ENCODE assay signal across 12 mouse cellular contexts in the genomic region with DNA sequence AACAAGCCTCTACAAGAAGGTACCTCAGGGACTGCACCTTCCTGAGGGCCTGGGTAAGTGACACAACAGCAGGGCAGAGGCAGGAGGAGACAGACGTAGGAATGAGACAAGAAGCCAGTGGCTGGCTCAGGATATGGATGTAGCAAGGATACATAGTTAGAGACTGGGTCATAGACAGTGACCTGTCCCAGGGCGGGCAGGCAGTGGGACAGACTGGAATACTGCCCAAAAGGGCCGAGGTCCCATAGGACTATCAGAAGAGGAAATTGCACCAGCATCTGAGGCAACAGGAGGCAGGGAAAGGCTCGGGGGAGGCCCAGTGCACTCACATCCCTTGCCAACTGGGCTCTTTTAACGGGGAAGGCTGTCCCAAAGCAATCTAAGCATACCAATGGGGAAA. TPM values are rescaled to one million over a fixed set of nuclear protein-coding genes. Genes with fewer than 3 reads are reported as not detected.
DNase-seq lines count a peak whose midpoint lies in the region; TF ChIP-seq lines count a peak whose summit lies in the region.
"Had no signal": no experiment of that assay in that cellular context is flagged by ENCODE, and none has a peak within 500 bp of the region (broad histone marks: within the 10 kb centered on the region; RNA-seq: fewer than 3 reads in every experiment).

No protein-coding gene starts in this region.

- H3K27me3 ChIP-seq in kidney, adult 2 months (replicated peaks; ENCODE audit: control insufficient read depth, insufficient read depth, low read length) = no peaks in the 10 kb centered on the region
- H3K27me3 ChIP-seq in embryonic facial prominence, embryonic 10.5 days (replicated peaks; ENCODE audit: low read depth, poor library complexity, severe bottlenecking) = no peaks in the 10 kb centered on the region
- H3K27me3 ChIP-seq in thymus, adult 2 months (ENCODE audit: control insufficient read depth, insufficient read depth, low read length) = no peaks in the 10 kb centered on the region
- H3K27me3 ChIP-seq: heart, embryonic 13.5 days; limb, embryonic 13.5 days had no signal

- intact Hi-C loops in heart, postnatal 25 days (cut with DNase I) = no loop called here

- no peak overlapping the region for H3K4me3 ChIP-seq in kidney, adult 2 months (ENCODE audit: insufficient read depth, low read depth, low read length)
- H3K4me3 ChIP-seq in brown adipose tissue, adult 24 weeks (ENCODE audit: insufficient read depth, low read depth, low read length) = no peak overlapping the region
- H3K4me3 ChIP-seq in embryonic facial prominence, embryonic 10.5 days = no peak overlapping the region
- no peak overlapping the region for H3K4me3 ChIP-seq in thymus, adult 2 months (ENCODE audit: control insufficient read depth, insufficient read depth, low read length)
- H3K4me3 ChIP-seq: heart, embryonic 13.5 days; limb, embryonic 13.5 days had no signal

- no peak overlapping the region for H3K27ac ChIP-seq in kidney, adult 2 months (ENCODE audit: insufficient read depth, low read depth, low read length)
- peak overlapping the region; percentile 63 for H3K27ac ChIP-seq in brown adipose tissue, adult 24 weeks (replicated peaks; ENCODE audit: low read depth, low read length)
- H3K27ac ChIP-seq in embryonic facial prominence, embryonic 10.5 days (replicated peaks) = no peak overlapping the region
- H3K27ac ChIP-seq in thymus, adult 2 months (ENCODE audit: control insufficient read depth, insufficient read depth, low read length) = no peak overlapping the region
- H3K27ac ChIP-seq: heart, embryonic 13.5 days; limb, embryonic 13.5 days had no signal

- no peaks in the 10 kb centered on the region for H3K9me3 ChIP-seq in embryonic facial prominence, embryonic 10.5 days
- H3K9me3 ChIP-seq: heart, embryonic 13.5 days; limb, embryonic 13.5 days had no signal

- TF ChIP-seq CTCF in kidney, adult 2 months (conservative IDR thresholded peaks at IDR 0.05; ENCODE audit: insufficient read depth, insufficient read length, low read depth, low read length) = no peak
- TF ChIP-seq CTCF in thymus, adult 2 months (IDR thresholded peaks at IDR 0.05; ENCODE audit: borderline replicate concordance, control insufficient read depth, extremely low read depth, insufficient read depth, low read length, poor library complexity) = no peak

- WGBS in kidney, adult 2 months = 56% methylated on average over 5 of the region's 5 CpGs
- WGBS in embryonic facial prominence, embryonic 10.5 days = 82% methylated on average over 5 of the region's 5 CpGs
- 91% methylated on average over 5 of the region's 5 CpGs for WGBS in thymus, adult 2 months

- DNase-seq in kidney, adult 2 months = peak; percentile 31
- DNase-seq in kidney, postnatal 4 days = no peak
- peak; percentile 35 to 85 for DNase-seq in adrenal gland, adult (ENCODE audit: inconsistent age in 2 of 2, low spot score in 1 of 2)
- DNase-seq in heart, postnatal 25 days (ENCODE audit: low spot score) = peak; percentile 15
- DNase-seq in embryonic facial prominence, embryonic 10.5 days (ENCODE audit: low spot score) = no peak
- DNase-seq in thymus, adult 2 months = no peak
- DNase-seq in right cerebral cortex, postnatal 25 days = no peak
- DNase-seq: layer of hippocampus, adult 9-11 months; thymus, postnatal 36 days had no signal

- no peak for TF ChIP-seq POLR2A in kidney, adult 2 months (IDR thresholded peaks at IDR 0.05; ENCODE audit: low read depth, low read length)
- TF ChIP-seq POLR2A in thymus, adult 2 months (IDR thresholded peaks at IDR 0.05; ENCODE audit: control insufficient read depth, extremely low read depth, insufficient read depth, low read length, poor library complexity) = no peak

- no peaks in the 10 kb centered on the region for H3K36me3 ChIP-seq in kidney, adult 2 months (ENCODE audit: control insufficient read depth, insufficient read depth, low read length)
- H3K36me3 ChIP-seq in embryonic facial prominence, embryonic 10.5 days (replicated peaks) = peaks cover 73% of the 10 kb centered on the region
- H3K36me3 ChIP-seq in thymus, adult 2 months (ENCODE audit: control insufficient read depth, insufficient read depth, low read length) = no peaks in the 10 kb centered on the region

- H3K4me1 ChIP-seq in kidney, adult 2 months (ENCODE audit: control insufficient read depth, insufficient read depth, low read length) = no peaks in the 10 kb centered on the region
- peaks cover 17% of the 10 kb centered on the region for H3K4me1 ChIP-seq in brown adipose tissue, adult 24 weeks (ENCODE audit: control insufficient read depth, insufficient read depth, insufficient read length, low read length)
- H3K4me1 ChIP-seq in embryonic facial prominence, embryonic 10.5 days = peaks cover 8% of the 10 kb centered on the region; the same call in 1 of the 2 replicates
- peaks cover 6% of the 10 kb centered on the region for H3K4me1 ChIP-seq in thymus, adult 2 months (replicated peaks; ENCODE audit: control insufficient read depth, insufficient read depth, low read length)
- H3K4me1 ChIP-seq: limb, embryonic 13.5 days had no signal

RNA-seq across cellular contexts. Expression of a gene that starts 36.6 kb away (rescaled TPM):
- 40.0 and 40.1 TPM in 2 replicates for polyA plus RNA-seq in kidney, adult 2 months (2012; rRNA removed)
- 19.0 and 20.3 TPM in 2 replicates for polyA plus RNA-seq in brown adipose tissue, adult 24 weeks (2012; ENCODE audit: insufficient read depth, insufficient read length, missing spikeins)
- total RNA-seq in heart, postnatal 25 days (2021) = 10 to 100 TPM; 28.4 to 28.7 TPM
- polyA plus RNA-seq in embryonic facial prominence, embryonic 10.5 days (2016; fragmentation: Nextera tagmentation; extraction: Ambion mirVana) = 51.5 and 56.7 TPM in 2 replicates
- 40.2 and 45.7 TPM in 2 replicates for polyA plus RNA-seq in thymus, adult 2 months (2012; rRNA removed)

RNA-seq across cellular contexts. Expression of a gene that starts 44.5 kb away (rescaled TPM):
- polyA plus RNA-seq in kidney, adult 2 months (2012; rRNA removed) = 212 and 233 TPM in 2 replicates
- polyA plus RNA-seq in brown adipose tissue, adult 24 weeks (2012; ENCODE audit: insufficient read depth, insufficient read length, missing spikeins) = 428 and 471 TPM in 2 replicates
- 100 to 1,000 TPM; 712 to 776 TPM for total RNA-seq in heart, postnatal 25 days (2021)
- 106 and 122 TPM in 2 replicates for polyA plus RNA-seq in embryonic facial prominence, embryonic 10.5 days (2016; fragmentation: Nextera tagmentation; extraction: Ambion mirVana)
- 159 and 161 TPM in 2 replicates for polyA plus RNA-seq in thymus, adult 2 months (2012; rRNA removed)

Comparison
In these comparisons a context has a peak if more than half of its experiments do, and no peak if none do; other contexts are left out.
1. DNase-seq: peak in kidney, adult 2 months (single experiment), adrenal gland, adult (2 of 2) and heart, postnatal 25 days (single experiment); none in kidney, postnatal 4 days (0 of 2), embryonic facial prominence, embryonic 10.5 days (single experiment), thymus, adult 2 months (single experiment) and right cerebral cortex, postnatal 25 days (single experiment).